Mouse (Mus musculus) limb, embryonic 14.5 days (tissue): ENCODE results near the gene Abcb9. TPM values are rescaled to one million over a fixed set of nuclear protein-coding genes. Genes with fewer than 3 reads are reported as not detected.

Experiments
- ATAC-seq: fragments of 200-750 bp; cut with Nextera tagmentation; 2 replicates; pipeline ENCODE4 v1.8.0; 2017; ENCODE audit warnings: low read depth, moderate number of reproducible peaks, moderate TSS enrichment; ENCODE audit not compliant: low FRiP score
- DNase-seq: peaks from one replicate; pipeline ENCODE4 v3.0.0-alpha.2; 2015; ENCODE audit warnings: low spot score
- H3K27ac ChIP-seq: fragments of 300-500 bp; sonication (generic); replicated peaks from 2 replicates; pipeline ENCODE4 v1.5.1; 2014; ENCODE audit warnings: low read depth, mild to moderate bottlenecking, low read length, moderate library complexity, mixed read lengths
- H3K27me3 ChIP-seq: fragments of 300-500 bp; sonication (generic); 2 replicates; pipeline ENCODE4 v1.6.1; 2014; ENCODE audit warnings: low read length, mixed read lengths; ENCODE audit not compliant: control insufficient read depth, insufficient read depth
- H3K36me3 ChIP-seq: fragments of 300-500 bp; sonication (generic); 2 replicates; pipeline ENCODE4 v1.6.1; 2014; ENCODE audit warnings: mild to moderate bottlenecking, low read length, moderate library complexity, mixed read lengths; ENCODE audit not compliant: control insufficient read depth, insufficient read depth
- H3K4me1 ChIP-seq: fragments of 300-500 bp; sonication (generic); 2 replicates; pipeline ENCODE4 v1.6.1; 2014; ENCODE audit warnings: antibody characterized with exemption, low read length, mixed read lengths; ENCODE audit not compliant: control insufficient read depth, insufficient read depth
- H3K4me2 ChIP-seq: fragments of 300-500 bp; sonication (generic); replicated peaks from 2 replicates; pipeline ENCODE4 v1.6.1; 2014; ENCODE audit warnings: low read depth, mild to moderate bottlenecking, low read length, moderate library complexity; ENCODE audit not compliant: severe bottlenecking
- H3K4me3 ChIP-seq: fragments of 300-500 bp; sonication (generic); replicated peaks from 2 replicates; pipeline ENCODE4 v1.5.1; 2014; ENCODE audit warnings: low read length
- H3K9ac ChIP-seq: fragments of 300-500 bp; sonication (generic); 2 replicates; pipeline ENCODE4 v1.6.1; 2014; ENCODE audit warnings: mild to moderate bottlenecking, low read depth, low read length, moderate library complexity; ENCODE audit not compliant: severe bottlenecking
- H3K9me3 ChIP-seq: fragments of 300-500 bp; sonication (generic); 2 replicates; pipeline ENCODE4 v1.6.1; 2016; ENCODE audit warnings: low read length; ENCODE audit not compliant: control insufficient read depth
- POLR2A ChIP-seq: fragments of 200-500 bp; IDR thresholded peaks from 2 replicates; pipeline ENCODE4 v1.8.0; 2012; ENCODE audit warnings: inconsistent platforms, mild to moderate bottlenecking, moderate library complexity, borderline replicate concordance; ENCODE audit not compliant: insufficient read depth, insufficient read length; ENCODE audit errors: extremely low read depth
- WGBS: fragments of 180-500 bp; shearing (Covaris S2); extraction: QIAGEN DNeasy Blood & Tissue Kit; methylation state at CpG from one replicate; pipeline ENCODE4 v1.1.7; 2014; 5-methylcytosine and 5-hydroxymethylcytosine counted together
- polyA plus RNA-seq, 2 experiments: library from polyadenylated mRNA; depleted of rRNA in 1 of 2; stranded (reverse) in 1 of 2; unstranded in 1 of 2; fragments of >200 nt; fragmentation: Nextera tagmentation in 1 of 2; extraction: Ambion mirVana in 1 of 2; gene quantifications; 2 replicates each; pipeline versions ENCODE4 v1.2.1 to v1.2.3; 2012 to 2014

Abcb9 gene
- polyA plus RNA-seq (2012; rRNA removed) (2.6 and 3.8 TPM in 2 replicates), polyA plus RNA-seq (2014; fragmentation: Nextera tagmentation; extraction: Ambion mirVana) (2.2 and 3.4 TPM in 2 replicates)

GRCm38 (mm10) chr5:124095596-124096232 lies at the start of gene Abcb9:
Gene Abcb9, minus strand, starts transcription at chr5:124095798.
- ATAC-seq: peak; percentile 73
- H3K4me2 ChIP-seq: peak within 1 kb of the TSS; percentile 78
- 2% methylated on average over 41 of the region's 42 CpGs for WGBS
- no peak within 1 kb of the TSS for H3K27ac ChIP-seq
- peak within 1 kb of the TSS; percentile 49 for H3K9ac ChIP-seq
- no peaks in the 10 kb centered on the region for H3K36me3 ChIP-seq
- H3K27me3 ChIP-seq: no peaks in the 10 kb centered on the region; the same call in 1 of the 2 replicates
- H3K9me3 ChIP-seq: 0 out of 2 replicates have a peak, but pooled peaks cover 4% of the 10 kb centered on the region
- DNase-seq: peak; percentile 68
- H3K4me3 ChIP-seq: peak within 1 kb of the TSS; percentile 47
- peaks cover 7% of the 10 kb centered on the region; the same call in 1 of the 2 replicates for H3K4me1 ChIP-seq
- no peak for TF ChIP-seq POLR2A

GRCm38 (mm10) chr5:124138066-124138465 lies 42.5 kb upstream of the Abcb9 start:
- H3K4me1 ChIP-seq: no peaks in the 10 kb centered on the region
- TF ChIP-seq POLR2A: no peak
- no peak overlapping the region for H3K4me3 ChIP-seq
- WGBS: 79% methylated on average over 7 of the region's 7 CpGs
- no peak overlapping the region for H3K4me2 ChIP-seq
- no peak overlapping the region for H3K27ac ChIP-seq
- H3K9me3 ChIP-seq: no peaks in the 10 kb centered on the region
- peaks cover 33% of the 10 kb centered on the region for H3K36me3 ChIP-seq
- no peak for DNase-seq
- ATAC-seq: no peak
- H3K27me3 ChIP-seq: no peaks in the 10 kb centered on the region
- no peak overlapping the region for H3K9ac ChIP-seq

DNA sequence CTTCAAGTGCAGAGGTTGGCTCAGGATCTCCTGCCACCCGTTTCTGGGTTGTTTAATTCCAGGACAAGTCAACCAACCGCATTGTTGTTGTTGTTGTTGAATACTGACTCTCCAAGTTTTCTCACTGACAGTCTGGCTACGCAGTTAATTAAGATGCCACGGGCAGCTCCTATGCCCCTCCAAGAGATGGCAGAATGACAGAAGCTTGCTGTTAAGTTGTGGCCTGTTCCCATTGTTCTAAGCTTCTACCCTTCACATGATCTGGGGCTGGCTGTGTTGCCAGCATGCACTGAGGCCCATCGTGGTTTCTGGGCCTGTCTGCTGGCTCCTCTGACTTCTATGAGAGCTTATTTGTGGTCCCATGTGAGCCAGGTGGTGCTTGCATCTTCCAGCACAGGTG lies 38.7 kb upstream of the Abcb9 start:
- Histone ChIP-seq H3K4me1 (no peaks in the 10 kb centered on the region), H3K9ac (no peak overlapping the region), H3K36me3 (peaks cover 52% of the 10 kb centered on the region), H3K4me2 (no peak overlapping the region), H3K27me3 (no peaks in the 10 kb centered on the region), H3K4me3 (no peak overlapping the region), H3K27ac (no peak overlapping the region), H3K9me3 (no peaks in the 10 kb centered on the region)
- no peak for TF ChIP-seq POLR2A
- 85% methylated on average over 5 of the region's 5 CpGs for WGBS
- DNase-seq: no peak
- no peak for ATAC-seq

GRCm38 (mm10) chr5:124125093-124125492 lies 29.5 kb upstream of the Abcb9 start:
- Histone ChIP-seq H3K4me2 (no peak overlapping the region), H3K4me3 (no peak overlapping the region), H3K36me3 (peaks cover 69% of the 10 kb centered on the region), H3K9me3 (no peaks in the 10 kb centered on the region), H3K27ac (no peak overlapping the region), H3K9ac (no peak overlapping the region), H3K4me1 (no peaks in the 10 kb centered on the region), H3K27me3 (no peaks in the 10 kb centered on the region)
- ATAC-seq: no peak
- 86% methylated on average over 11 of the region's 11 CpGs for WGBS
- TF ChIP-seq POLR2A: no peak
- DNase-seq: no peak

- Histone ChIP-seq H3K27ac (no peak overlapping the region), H3K4me3 (no peak overlapping the region), H3K36me3 (peaks cover 75% of the 10 kb centered on the region), H3K4me1 (no peaks in the 10 kb centered on the region; the same call in 1 of the 2 replicates), H3K27me3 (no peaks in the 10 kb centered on the region), H3K9ac (no peak overlapping the region), H3K4me2 (no peak overlapping the region), H3K9me3 (no peaks in the 10 kb centered on the region)
- TF ChIP-seq POLR2A: no peak
- WGBS: 90% methylated on average over 18 of the region's 18 CpGs
- no peak for ATAC-seq
- DNase-seq: no peak
Measured at GRCm38 (mm10) chr5:124122357-124122756, 26.8 kb upstream of the Abcb9 start.
